Mouse (Mus musculus): ENCODE data around the gene Chsy1.
A peak's percentile ranks its signal among the peaks of the same experiment; 100 is the strongest.

Gene Chsy1

DNA sequence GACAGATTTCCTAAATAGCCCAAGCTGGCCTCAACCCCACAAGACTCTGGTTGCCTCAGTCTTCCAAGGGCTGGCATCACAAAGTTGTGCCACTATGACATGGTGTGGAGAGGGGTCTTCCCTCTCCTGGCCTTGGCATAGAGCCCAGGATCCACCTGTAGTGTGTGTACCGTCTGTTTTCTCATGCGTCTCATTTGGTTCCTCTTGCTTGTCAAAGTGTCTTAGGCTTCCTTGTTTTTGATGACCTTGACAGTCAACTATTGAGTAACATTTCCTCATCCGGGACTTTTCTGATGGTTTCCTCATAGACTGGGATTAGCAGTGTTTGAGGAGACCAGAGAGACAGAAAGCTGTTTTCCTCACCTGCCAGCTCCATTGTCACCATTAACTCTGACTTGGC lies 30.8 kb downstream of the Chsy1 start:
- no peak for DNase-seq (ENCODE audit: low read depth, low spot score)

DNA sequence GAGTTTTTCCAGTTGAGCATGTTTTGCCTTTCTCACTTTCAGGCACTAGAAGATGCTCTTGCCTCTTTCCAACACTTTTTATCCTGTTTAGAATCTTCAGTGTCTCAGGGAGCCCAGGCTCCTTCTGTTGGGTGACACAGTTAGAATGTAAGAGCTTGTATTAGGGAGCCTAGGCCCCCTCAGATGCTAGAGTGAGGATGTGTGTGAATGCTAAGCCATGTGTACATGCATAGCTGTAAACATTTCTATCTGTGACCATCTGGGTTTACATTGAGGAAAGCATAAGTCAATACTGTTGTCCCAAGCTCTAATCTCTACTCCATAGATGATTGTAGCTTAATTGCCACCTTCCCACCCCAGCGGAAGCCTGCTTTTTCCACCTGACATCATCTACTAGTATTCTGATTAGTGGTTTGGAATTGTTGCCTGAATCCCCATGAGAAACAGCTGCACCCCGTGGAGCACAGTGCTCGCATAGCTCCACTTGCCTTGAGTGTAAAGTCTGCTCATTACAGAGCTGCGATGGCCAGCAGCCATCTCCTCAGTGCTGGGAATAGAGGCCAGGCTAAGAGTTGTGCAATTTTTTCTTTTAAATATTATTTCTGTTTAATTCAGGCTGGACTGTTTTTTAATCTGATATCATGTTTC lies 31.7 kb downstream of the Chsy1 start:
- no peak for DNase-seq (ENCODE audit: low read depth, low spot score)

DNA sequence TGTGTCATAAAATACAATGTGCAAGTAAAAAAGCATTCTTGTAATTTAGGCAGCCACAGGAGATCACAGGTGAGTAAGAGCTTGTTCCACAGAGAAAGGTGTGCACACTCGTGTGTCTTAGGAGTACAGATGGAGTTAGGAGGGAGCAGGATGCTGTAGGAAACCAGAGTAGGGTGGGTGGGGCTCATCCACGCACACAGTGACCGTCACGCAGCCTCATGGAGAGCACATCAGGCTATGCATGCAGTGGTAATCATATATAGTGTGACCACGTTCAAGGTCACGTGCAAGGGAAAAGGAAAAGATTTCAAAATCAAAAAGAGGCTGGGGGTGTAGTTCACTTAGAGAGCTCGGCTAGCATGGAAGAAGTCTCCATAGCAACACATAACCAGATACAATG lies 33.2 kb downstream of the Chsy1 start:
- no peak for DNase-seq (ENCODE audit: low read depth, low spot score)

DNA sequence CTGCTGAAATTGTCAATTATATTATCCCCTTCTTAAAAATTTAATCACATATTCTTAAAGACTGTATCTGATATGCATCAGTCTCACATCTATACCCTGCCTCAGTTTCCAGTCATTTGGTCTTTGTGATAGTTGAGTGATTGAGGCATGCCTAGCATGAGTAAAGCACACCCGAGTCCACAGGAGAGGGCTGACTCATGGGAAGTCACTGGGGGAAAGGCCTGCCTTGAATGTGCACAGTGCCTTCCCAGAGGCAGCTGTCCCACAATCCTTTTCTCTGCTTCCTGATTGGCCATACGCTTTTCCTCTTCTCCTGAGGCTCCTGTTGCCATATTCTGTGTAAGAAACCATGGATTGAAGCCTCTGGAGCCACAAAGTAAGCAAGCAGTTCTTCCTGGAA lies 35.2 kb downstream of the Chsy1 start:
- no peak for DNase-seq (ENCODE audit: low read depth, low spot score)

DNA sequence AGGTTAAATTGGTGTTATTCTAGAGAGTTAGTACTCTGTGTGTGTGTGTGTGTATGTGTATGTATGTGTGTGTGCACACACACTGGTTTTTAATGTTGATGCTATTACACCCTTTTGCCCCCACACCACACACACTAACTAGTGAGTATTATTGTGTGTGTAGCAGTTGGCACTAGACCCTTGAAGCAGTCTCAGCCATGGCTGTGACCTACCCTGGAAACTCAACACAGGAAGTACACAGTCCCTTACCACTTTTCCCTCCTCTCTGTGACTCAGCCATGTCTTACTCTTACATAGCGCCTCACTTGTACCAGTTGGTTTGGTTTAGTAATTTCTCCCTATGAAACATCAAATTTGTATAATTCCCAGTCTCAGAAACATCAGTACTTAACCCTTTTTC lies 37.8 kb downstream of the Chsy1 start:
- DNase-seq (ENCODE audit: low read depth, low spot score): no peak

DNA sequence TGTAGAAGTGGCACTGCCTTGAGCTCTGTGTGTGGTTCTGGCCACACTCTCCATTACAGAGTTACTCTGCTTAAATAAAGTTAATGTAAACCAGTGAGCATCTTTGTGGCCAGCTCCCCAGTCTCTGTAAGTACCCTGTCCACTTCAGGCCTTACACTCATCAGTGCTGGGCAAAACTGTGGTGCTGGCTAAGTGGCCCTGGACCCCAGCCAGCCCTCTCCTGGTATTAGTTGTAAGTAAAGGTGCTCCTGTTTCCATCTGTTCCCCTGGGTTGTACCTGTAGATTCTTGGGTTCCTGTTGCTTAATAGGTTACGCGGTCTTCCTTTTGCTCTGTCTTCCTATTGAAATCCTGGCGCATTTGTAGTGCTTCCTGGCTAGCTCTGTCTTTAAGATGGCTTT lies 38.5 kb downstream of the Chsy1 start:
- no peak for DNase-seq (ENCODE audit: low read depth, low spot score)

DNA sequence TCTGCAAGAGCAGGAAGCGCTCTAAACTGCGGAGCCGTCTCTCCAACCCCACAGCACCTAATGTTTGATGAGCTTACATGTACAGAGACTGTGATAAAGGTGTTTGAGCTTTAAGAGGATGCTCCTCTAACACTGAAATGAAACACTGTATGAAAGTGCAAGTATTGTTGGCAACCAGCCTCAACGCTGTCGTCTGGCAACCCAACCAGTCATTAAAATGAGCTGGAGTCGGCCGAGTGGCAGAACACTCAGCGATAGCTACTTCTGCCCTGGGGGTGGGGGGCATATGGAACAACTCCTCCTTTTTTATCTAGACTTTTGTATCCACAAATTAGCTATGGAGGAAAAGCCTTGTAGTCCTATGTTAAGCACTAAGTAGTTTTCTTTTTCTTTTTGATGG lies 40.2 kb downstream of the Chsy1 start:
- no peak for DNase-seq (ENCODE audit: low read depth, low spot score)

DNA sequence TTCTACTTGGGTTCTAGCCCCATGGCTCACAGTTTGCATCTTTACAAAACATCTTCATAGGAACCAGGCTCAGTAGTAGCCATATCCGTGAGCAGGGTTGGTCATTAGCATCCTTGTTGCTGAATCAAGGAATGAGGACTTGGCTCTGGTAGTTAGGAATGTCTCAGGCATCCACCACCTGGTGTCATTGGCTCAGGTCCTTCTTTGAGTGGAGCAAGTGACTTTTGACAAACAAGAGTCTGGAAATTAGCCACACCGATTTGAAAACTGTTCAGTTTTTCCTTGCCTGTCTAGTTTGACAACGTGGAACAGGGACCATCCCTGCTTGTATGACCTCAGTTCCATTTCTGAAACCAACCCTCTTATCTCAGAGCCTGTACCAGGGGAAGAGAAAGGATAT lies 41.1 kb downstream of the Chsy1 start:
- no peak for DNase-seq (ENCODE audit: low read depth, low spot score)

DNA sequence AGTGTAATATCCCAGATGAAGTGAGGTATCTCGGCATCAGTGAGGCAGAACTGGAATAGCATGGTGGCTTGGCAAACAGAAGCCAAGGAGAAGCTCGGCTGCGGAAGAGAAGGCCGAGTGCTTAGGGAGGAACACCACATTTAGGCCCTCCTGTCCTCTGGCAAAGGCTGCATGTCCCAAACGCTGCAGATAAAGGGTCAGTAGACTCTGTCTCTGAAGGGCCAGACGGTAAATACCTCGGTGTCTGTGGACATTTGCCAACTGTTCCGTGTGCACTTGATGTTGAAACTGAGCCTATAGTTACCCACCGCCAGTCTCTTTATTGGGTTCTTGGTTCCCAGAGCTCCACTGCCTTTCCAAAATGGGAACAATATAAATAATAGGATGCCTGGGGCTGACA lies 48.1 kb downstream of the Chsy1 start:
- no peak for DNase-seq (ENCODE audit: low read depth, low spot score)

DNA sequence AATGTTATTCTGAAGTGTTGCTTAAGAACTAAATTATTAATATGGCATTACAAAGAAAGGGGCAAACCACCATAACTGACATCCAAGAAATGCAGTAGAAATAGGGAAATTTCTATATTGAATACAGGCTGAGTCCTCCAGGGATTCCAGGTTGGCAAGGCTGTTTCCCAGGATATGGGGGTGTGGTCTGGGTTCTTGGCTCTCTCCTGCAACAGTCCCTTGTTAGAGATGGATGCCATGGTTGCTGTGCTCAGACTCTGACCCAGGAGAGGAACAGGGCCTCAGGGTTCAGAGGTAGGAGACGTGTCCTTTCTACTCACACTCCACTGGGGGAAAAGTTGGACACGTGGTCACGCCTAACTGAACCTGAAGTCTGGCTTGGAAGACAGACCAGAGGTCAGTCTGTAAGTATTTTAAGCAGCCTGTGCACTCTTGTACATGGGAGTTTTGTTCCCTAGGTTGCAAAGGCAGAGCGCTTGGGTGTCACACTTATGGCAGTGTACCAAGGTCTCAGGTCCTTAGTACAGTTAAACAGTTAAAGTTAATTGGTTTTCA lies 48.6 kb downstream of the Chsy1 start:
- no peak for DNase-seq (ENCODE audit: low read depth, low spot score)

DNA sequence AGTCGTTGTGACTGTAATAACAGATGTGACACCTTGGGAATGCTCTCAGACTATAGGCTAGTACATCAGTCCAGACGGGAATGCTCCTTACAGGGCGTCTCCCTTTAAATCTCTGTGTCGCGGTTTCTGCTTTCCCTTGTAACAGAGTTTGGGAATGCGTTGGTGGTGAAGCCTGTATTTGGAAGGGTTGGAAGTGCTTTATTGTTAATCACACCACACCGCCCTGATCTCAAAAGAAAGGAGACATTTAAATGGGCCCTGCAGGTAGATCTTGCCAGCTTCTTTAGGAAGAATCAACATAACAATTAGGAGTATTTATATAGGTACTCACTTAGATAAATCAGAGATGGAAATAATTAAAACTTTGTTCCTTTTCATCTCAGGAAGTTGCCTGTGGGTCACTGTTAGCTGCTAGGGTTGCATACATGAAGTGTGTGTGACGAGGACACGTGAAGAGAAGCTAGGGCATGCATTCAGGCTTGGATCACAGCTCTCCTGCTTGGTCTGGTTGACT lies 49.4 kb downstream of the Chsy1 start:
- peak; percentile 59 for DNase-seq (ENCODE audit: low read depth, low spot score)

DNA sequence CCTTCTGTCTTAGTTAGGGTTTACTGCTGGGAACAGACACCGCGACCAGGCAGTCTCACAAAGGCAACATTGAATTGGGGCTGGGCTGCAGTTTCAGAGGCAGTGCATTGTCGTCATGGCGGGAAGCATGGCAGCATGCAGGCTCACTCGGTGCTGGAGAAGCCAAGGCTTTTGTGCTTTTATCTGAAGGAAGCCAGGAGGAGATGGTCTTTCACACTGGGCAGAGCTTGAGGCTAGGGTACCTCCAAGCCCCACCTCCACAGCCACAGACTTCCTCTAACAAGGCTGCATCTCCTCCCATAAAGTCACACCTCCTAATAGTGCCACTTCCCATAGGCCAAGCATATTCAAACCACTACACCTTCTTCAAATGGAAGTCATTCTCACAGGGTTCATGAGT lies 50.6 kb downstream of the Chsy1 start:
- no peak for DNase-seq (ENCODE audit: low read depth, low spot score)

DNA sequence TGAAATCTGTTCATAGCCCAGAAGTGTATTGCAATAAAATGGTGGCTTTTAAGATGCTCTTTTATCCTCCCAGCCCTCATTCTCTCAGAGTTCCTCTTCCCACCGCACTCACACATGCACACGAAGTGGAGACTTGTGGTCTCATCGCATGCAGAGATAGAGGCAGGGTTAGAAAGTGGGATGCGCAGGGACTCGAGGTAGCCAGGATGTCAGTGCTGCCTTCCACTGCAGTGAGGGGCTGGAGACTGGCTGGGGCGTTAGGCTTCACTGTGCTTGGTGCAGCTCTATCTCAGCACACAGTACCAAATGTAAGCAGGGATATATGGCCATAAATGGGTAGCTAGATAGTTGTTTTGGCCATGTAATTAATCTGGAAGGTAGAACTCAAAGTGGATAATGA lies 52.5 kb downstream of the Chsy1 start:
- DNase-seq (ENCODE audit: low read depth, low spot score): no peak

DNA sequence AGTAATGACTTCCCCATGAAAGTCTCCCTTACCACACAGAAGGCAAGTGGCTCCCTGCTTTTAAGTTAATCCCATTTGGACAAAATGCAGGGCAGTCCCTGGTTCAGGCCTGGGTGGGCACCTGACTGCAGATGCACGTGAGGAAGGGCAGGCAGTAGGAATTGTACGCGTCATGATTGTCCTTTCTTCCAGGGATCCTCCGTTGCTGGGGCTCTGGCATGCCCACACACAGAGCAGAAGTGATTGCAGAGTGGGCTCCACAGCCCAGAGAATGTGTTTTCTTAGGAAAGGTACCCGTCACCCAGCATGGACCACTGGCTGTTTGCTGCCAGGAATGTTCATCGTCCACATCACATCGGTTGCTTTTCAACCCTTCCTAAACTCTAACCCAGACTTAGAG lies 53.2 kb downstream of the Chsy1 start:
- no peak for DNase-seq (ENCODE audit: low read depth, low spot score)

DNA sequence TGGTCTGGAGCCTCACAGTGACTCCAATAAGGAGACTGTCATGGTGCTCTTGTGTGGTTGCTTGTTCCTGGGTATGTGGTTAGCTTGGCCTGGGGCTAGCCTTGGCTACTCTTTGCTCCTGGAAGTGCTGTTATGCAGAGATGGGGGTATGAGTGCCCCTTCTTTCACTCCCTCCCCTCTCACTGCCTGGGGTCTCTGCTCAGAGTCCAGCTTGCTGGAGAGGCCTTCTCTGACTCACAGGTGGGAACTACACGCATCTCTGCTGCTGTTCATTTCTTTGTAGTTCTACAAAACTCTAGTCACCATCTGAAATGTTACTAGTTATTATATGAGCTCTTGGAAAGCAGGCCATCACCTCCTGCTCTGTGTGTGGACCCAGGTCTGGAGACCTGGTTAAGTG lies 53.7 kb downstream of the Chsy1 start:
- DNase-seq (ENCODE audit: low read depth, low spot score): no peak

DNA sequence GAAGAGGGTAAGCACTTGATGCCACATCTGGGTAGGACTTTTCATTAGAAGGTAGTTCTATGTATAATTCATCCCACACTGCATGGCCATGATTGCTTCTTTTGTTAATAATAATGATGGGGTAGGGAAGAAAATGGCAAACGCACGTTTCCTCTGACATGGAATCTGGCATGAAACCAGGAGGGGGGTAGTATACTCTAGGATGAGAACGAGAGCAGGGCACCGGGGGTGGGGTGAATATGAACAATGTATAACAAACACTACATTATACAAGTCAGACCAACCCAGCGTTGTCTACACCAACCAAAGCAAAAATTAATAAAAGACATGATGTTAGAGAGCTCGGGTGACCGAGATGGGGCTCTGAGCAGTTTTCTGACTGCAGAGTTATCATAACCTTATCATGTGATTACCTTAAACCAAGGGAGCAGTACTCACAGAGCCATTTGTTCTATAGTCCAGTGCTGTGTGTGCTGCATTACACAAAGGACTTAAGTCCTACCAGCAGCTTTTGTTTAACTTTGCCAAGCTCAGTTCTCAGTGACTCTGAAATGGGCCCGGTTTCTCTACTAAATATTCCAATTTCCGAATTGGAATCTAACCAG lies 55.2 kb downstream of the Chsy1 start:
- DNase-seq (ENCODE audit: low read depth, low spot score): no peak

DNA sequence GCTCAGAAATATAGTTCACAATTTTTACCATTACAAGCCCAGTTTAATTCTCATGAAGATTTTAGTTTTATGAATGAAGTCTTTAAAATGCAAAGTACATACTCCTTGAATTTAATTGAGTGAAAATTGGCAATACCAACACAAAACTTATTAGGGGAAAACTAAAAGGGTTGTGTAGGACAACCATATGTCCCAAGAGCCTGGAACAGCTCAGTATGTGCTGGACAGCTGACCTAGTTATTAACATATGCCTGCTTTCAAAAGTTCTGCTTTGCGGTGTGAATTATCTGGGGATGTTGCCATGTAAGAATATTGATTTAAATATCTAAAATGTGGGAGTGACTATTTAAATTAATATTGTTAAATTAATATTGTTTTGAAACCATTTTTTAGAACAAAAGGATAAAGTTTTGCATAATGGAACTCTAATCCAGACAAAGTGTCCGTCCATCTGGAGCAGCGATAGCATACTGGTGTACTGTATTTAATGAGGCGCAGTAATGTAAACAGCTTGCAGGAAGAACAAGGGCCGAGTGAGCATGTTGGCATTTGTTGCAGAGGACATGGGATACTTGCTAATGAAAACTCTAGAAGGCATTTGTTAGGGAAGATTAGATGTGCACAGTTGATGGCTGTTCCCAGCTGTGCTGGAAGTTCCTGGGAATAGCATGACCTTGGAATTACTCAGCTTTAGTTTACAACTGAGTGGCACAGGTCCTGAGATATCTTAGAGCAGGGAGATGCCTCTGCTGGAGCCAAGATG lies 55.9 kb downstream of the Chsy1 start:
- no peak for DNase-seq (ENCODE audit: low read depth, low spot score)

DNA sequence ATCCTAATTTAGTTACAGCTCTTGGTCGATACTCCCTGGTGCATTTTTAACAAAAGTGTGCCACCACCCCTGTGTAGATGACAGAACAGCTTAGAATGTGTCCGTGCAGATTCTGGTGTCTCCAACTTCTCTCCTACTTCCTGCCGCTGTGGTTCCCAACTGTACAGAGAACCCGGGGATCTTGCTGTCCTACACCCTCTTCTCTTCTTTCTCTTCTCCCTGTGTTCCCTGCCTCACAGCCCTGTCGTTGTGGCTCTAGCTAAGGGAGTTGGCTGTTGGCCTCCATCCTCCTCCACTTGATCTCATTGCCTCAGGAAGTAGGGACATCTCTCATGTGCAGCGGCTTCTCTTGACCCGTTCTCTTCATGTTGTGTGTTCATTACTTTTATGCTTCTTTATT lies 59.6 kb downstream of the Chsy1 start:
- DNase-seq (ENCODE audit: low read depth, low spot score): no peak

DNA sequence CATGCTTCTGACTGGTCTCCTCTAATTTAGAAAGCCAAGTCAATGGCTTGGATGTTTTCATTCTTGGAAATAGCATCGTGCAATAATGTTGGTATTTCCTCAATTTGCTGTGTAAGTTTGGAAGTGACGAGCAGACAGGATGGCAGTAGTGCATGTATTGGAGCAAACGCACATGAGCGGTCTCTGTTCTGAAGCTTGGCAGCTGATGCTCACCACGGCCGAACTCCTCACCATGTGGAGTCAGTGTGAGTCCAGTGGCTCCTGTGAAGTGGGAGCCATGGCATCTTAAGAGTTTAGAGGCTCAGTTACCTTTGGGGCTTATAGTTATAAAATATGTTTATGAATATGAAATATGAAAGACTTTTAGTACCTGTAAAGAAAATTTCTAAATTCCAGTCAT lies 60.2 kb downstream of the Chsy1 start:
- DNase-seq (ENCODE audit: low read depth, low spot score): no peak

DNA sequence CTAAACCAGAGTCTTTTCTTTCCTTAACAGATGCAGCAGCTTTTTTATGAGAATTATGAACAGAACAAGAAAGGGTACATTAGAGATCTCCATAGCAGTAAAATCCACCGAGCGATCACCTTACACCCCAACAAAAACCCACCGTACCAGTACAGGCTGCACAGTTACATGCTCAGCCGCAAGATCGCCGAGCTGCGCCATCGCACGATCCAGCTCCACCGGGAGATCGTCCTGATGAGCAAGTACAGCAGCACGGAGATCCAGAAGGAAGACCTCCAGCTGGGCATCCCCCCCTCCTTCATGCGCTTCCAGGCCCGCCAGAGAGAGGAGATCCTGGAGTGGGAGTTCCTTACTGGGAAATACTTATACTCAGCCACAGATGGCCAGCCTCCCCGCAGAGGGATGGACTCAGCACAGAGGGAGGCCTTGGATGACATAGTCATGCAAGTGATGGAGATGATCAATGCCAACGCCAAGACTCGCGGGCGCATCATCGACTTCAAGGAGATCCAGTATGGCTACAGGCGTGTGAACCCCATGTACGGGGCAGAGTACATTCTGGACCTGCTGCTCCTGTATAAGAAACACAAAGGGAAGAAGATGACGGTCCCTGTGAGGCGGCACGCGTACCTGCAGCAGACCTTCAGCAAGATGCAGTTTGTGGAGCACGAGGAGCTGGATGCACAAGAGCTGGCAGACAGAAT lies 61.6 kb downstream of the Chsy1 start:
- DNase-seq (ENCODE audit: low read depth, low spot score): no peak

DNA sequence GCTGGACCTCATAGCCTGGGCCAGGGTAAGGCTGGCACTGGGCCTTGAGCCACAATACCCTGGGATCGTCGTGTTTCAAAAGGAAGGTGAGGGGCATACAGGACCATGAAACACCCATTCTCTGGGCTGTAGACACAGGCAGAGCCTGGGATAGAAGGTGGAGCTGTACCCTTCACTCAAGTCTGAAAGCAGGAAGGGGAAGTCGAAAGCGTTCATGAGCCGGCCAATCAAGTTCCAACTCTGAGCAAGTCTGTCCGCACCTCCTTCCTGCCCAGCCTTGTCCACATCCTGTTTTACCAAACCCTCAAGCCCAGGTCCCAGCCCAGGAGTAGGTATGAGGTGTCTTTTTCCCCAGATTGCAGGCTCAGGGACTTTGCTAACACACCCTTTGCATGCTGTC lies 66.4 kb downstream of the Chsy1 start:
- no peak for DNase-seq (ENCODE audit: low read depth, low spot score)

DNA sequence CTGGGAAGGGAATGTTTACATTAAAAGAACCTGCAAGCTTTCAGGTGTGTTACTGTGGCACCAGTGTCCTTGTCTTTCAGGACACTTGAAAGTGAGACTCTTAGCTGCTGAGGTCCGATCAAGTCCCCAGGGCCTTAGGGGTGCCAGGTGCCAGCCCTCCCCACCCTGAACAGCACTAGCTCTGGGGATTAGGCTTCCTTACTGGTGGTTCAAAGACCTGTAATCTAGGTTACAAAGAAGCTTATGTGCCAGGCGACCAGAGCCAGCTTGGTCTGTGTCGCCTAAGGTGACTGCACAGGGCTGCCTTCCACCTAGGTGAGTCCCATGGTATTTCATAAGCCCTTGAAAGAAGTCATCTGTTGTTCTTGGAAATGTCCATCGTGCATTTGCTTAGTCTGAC lies 66.9 kb downstream of the Chsy1 start:
- DNase-seq (ENCODE audit: low read depth, low spot score): no peak

Measured in ES-CJ7 (cell line).